Mouse (Mus musculus): ENCODE measurements around the gene Heatr5a.

Heatr5a gene

GRCm38 (mm10) chr12:51970352-51971069 lies 610 bp downstream of the Heatr5a start:
- DNase-seq, result no peak

- DNase-seq, result no peak
Observed at GRCm38 (mm10) chr12:51969876-51970275, 1.2 kb downstream of the Heatr5a start.

- DNase-seq, result no peak
Observed at GRCm38 (mm10) chr12:51969092-51969491, 2.0 kb downstream of the Heatr5a start.

GRCm38 (mm10) chr12:51967915-51968595 lies 3.1 kb downstream of the Heatr5a start:
- DNase-seq, result no peak

GRCm38 (mm10) chr12:51957626-51958025 lies 13.5 kb downstream of the Heatr5a start:
- DNase-seq, result no peak

- DNase-seq, result peak; percentile 8
Observed at GRCm38 (mm10) chr12:51952309-51952708, 18.8 kb downstream of the Heatr5a start.

- DNase-seq, result peak; percentile 11
Observed at GRCm38 (mm10) chr12:51947498-51947945, 23.6 kb downstream of the Heatr5a start.

- DNase-seq, result no peak
Observed at GRCm38 (mm10) chr12:51945331-51945730, 25.8 kb downstream of the Heatr5a start.

- no peak for DNase-seq
Observed at GRCm38 (mm10) chr12:51939848-51940247, 31.3 kb downstream of the Heatr5a start.

- DNase-seq, result no peak
Observed at GRCm38 (mm10) chr12:51937938-51938337, 33.2 kb downstream of the Heatr5a start.

- DNase-seq, result no peak
Observed at GRCm38 (mm10) chr12:51929630-51930029, 41.5 kb downstream of the Heatr5a start.

- DNase-seq, result no peak
Observed at GRCm38 (mm10) chr12:51917191-51917590, 53.9 kb downstream of the Heatr5a start.

- no peak for DNase-seq
Observed at GRCm38 (mm10) chr12:51914903-51915670, 56.0 kb downstream of the Heatr5a start.

- DNase-seq, result no peak
Observed at GRCm38 (mm10) chr12:51909202-51909601, 61.9 kb downstream of the Heatr5a start.

- no peak for DNase-seq
Observed at GRCm38 (mm10) chr12:51907543-51907942, 63.6 kb downstream of the Heatr5a start.

GRCm38 (mm10) chr12:51900551-51900950 lies 70.6 kb downstream of the Heatr5a start:
- DNase-seq, result peak; percentile 24

- no peak for DNase-seq
Observed at GRCm38 (mm10) chr12:51896901-51897300, 74.2 kb downstream of the Heatr5a start.

- no peak for DNase-seq
Observed at GRCm38 (mm10) chr12:51888609-51889008, 82.5 kb downstream of the Heatr5a start.

- DNase-seq, result no peak
Observed at GRCm38 (mm10) chr12:51887301-51888290, 83.5 kb downstream of the Heatr5a start.

GRCm38 (mm10) chr12:51886369-51886768 lies 84.8 kb downstream of the Heatr5a start:
- no peak for DNase-seq

GRCm38 (mm10) chr12:51884801-51885200 lies 86.3 kb downstream of the Heatr5a start:
- DNase-seq, result no peak

- no peak for DNase-seq
Observed at GRCm38 (mm10) chr12:51883297-51883805, 87.8 kb downstream of the Heatr5a start.

Data from right cerebral cortex, postnatal 25 days (tissue).